Mouse (Mus musculus): ENCODE measurements around the gene Bcar3. TPM values are rescaled to one million over a fixed set of nuclear protein-coding genes. Genes with fewer than 3 reads are reported as not detected.

Gene Bcar3
- total and polyA plus RNA-seq, 3 experiments = not detected

GRCm38 (mm10) chr3:122511721-122512619 is 218.0 kb downstream of the Bcar3 start:
- Histone ChIP-seq H3K4me3 (ENCODE audit: control insufficient read depth in 1 of 2, insufficient read depth in 1 of 2, low read depth in 2 of 2, low read length in 2 of 2) (no peak overlapping the region), H3K9me3 (replicated peaks; ENCODE audit: insufficient read depth, low read length) (no peaks in the 10 kb centered on the region), H3K9ac (ENCODE audit: control insufficient read depth, low read depth, low read length, poor library complexity, severe bottlenecking) (no peak overlapping the region), H3K79me2 (ENCODE audit: control insufficient read depth, insufficient read depth, low read length, poor library complexity) (no peaks in the 10 kb centered on the region), H3K27me3 (ENCODE audit: control insufficient read depth in 1 of 2, insufficient read depth in 2 of 2, low read length in 2 of 2) (no peaks in the 10 kb centered on the region), H3K36me3 (ENCODE audit: control insufficient read depth in 1 of 2, insufficient read depth in 2 of 2, low read length in 2 of 2) (no peaks in the 10 kb centered on the region), H3K27ac (ENCODE audit: control insufficient read depth, low read depth, low read length) (no peak overlapping the region), H3K4me1 (ENCODE audit: control insufficient read depth in 1 of 2, insufficient read depth in 2 of 2, low read length in 2 of 2) (no peaks in the 10 kb centered on the region)
- DNase-seq (ENCODE audit: low read depth, low spot score) = no peak
- TF ChIP-seq ETS1 (IDR thresholded peaks at IDR 0.05; ENCODE audit: low read depth, low read length) = no peak
- TF ChIP-seq ZNF384 (IDR thresholded peaks at IDR 0.05; ENCODE audit: low read depth, low read length) = no peak
- no peak for TF ChIP-seq POLR2A (IDR thresholded peaks at IDR 0.05; ENCODE audit: control insufficient read depth in 1 of 2, insufficient read depth in 1 of 2, low read depth in 1 of 2, low read length in 2 of 2, poor library complexity in 1 of 2)
- TF ChIP-seq EP300 (IDR thresholded peaks at IDR 0.05; ENCODE audit: low read depth in 1 of 2, low read length in 2 of 2) = no peak
- no peak for TF ChIP-seq TAL1 (IDR thresholded peaks at IDR 0.05; ENCODE audit: low read length)
- no peak for TF ChIP-seq HCFC1 (IDR thresholded peaks at IDR 0.05; ENCODE audit: low read depth, low read length)
- no peak for TF ChIP-seq MXI1 (IDR thresholded peaks at IDR 0.05; ENCODE audit: low read depth, low read length)
- TF ChIP-seq GATA1 (IDR thresholded peaks at IDR 0.05; ENCODE audit: low read depth, low read length) = no peak
- no peak for TF ChIP-seq POLR2AphosphoS2 (IDR thresholded peaks at IDR 0.05; ENCODE audit: low read length)
- TF ChIP-seq USF2 (IDR thresholded peaks at IDR 0.05; ENCODE audit: borderline replicate concordance in 1 of 2, insufficient read depth in 1 of 2, low read depth in 1 of 2, low read length in 2 of 2) = no peak
- no peak for TF ChIP-seq TCF12 (IDR thresholded peaks at IDR 0.05; ENCODE audit: low read depth, low read length)
- TF ChIP-seq KAT2A (conservative IDR thresholded peaks at IDR 0.05; ENCODE audit: low read depth, low read length) = no peak

- Histone ChIP-seq H3K4me3 (ENCODE audit: control insufficient read depth in 1 of 2, insufficient read depth in 1 of 2, low read depth in 2 of 2, low read length in 2 of 2) (no peak overlapping the region), H3K9me3 (replicated peaks; ENCODE audit: insufficient read depth, low read length) (no peaks in the 10 kb centered on the region), H3K9ac (ENCODE audit: control insufficient read depth, low read depth, low read length, poor library complexity, severe bottlenecking) (no peak overlapping the region), H3K27ac (ENCODE audit: control insufficient read depth, low read depth, low read length) (no peak overlapping the region), H3K4me1 (ENCODE audit: control insufficient read depth in 1 of 2, insufficient read depth in 2 of 2, low read length in 2 of 2) (no peaks in the 10 kb centered on the region), H3K36me3 (ENCODE audit: control insufficient read depth in 1 of 2, insufficient read depth in 2 of 2, low read length in 2 of 2) (no peaks in the 10 kb centered on the region), H3K79me2 (ENCODE audit: control insufficient read depth, insufficient read depth, low read length, poor library complexity) (no peaks in the 10 kb centered on the region), H3K27me3 (ENCODE audit: control insufficient read depth in 1 of 2, insufficient read depth in 2 of 2, low read length in 2 of 2) (no peaks in the 10 kb centered on the region)
- no peak for TF ChIP-seq MXI1 (IDR thresholded peaks at IDR 0.05; ENCODE audit: low read depth, low read length)
- TF ChIP-seq TBP (IDR thresholded peaks at IDR 0.05; ENCODE audit: low read depth, low read length) = no peak
- TF ChIP-seq KAT2A (conservative IDR thresholded peaks at IDR 0.05; ENCODE audit: low read depth, low read length) = no peak
- no peak for TF ChIP-seq ETS1 (IDR thresholded peaks at IDR 0.05; ENCODE audit: low read depth, low read length)
- TF ChIP-seq JUND (IDR thresholded peaks at IDR 0.05; ENCODE audit: low read depth, low read length) = no peak
- no peak for TF ChIP-seq MAZ (IDR thresholded peaks at IDR 0.05; ENCODE audit: low read depth, low read length)
- TF ChIP-seq GABPA (IDR thresholded peaks at IDR 0.05; ENCODE audit: low read depth, low read length) = no peak
- TF ChIP-seq USF2 (IDR thresholded peaks at IDR 0.05; ENCODE audit: borderline replicate concordance in 1 of 2, insufficient read depth in 1 of 2, low read depth in 1 of 2, low read length in 2 of 2) = no peak
- no peak for TF ChIP-seq RAD21 (IDR thresholded peaks at IDR 0.05; ENCODE audit: low read depth, low read length)
- no peak for TF ChIP-seq EP300 (IDR thresholded peaks at IDR 0.05; ENCODE audit: low read depth in 1 of 2, low read length in 2 of 2)
- no peak for TF ChIP-seq POLR2AphosphoS2 (IDR thresholded peaks at IDR 0.05; ENCODE audit: low read length)
- no peak for TF ChIP-seq MYC (IDR thresholded peaks at IDR 0.05; ENCODE audit: low read depth, low read length)
- TF ChIP-seq RCOR1 (IDR thresholded peaks at IDR 0.05; ENCODE audit: low read depth, low read length) = no peak
- TF ChIP-seq GATA1 (IDR thresholded peaks at IDR 0.05; ENCODE audit: low read depth, low read length) = no peak
- no peak for TF ChIP-seq MYB (IDR thresholded peaks at IDR 0.05; ENCODE audit: low read depth, low read length)
- no peak for TF ChIP-seq UBTF (IDR thresholded peaks at IDR 0.05; ENCODE audit: borderline replicate concordance, insufficient read depth, low read depth, low read length)
- no peak for DNase-seq (ENCODE audit: low read depth, low spot score)
These were observed 218.9 kb downstream of the Bcar3 start for GRCm38 (mm10) chr3:122512725-122513375.

All from MEL (cell line).